Mouse (Mus musculus) kidney, adult 2 months (tissue): ENCODE measurements around the gene Gcfc2.

Experiments used
- CTCF ChIP-seq: fragments of 200-500 bp; conservative IDR thresholded peaks from 2 replicates; pipeline ENCODE4 v1.5.1; 2011; ENCODE audit warnings: low read depth, mild to moderate bottlenecking, control low read depth, low read length, moderate library complexity, mixed read lengths; ENCODE audit not compliant: insufficient read depth, insufficient read length
- POLR2A ChIP-seq: fragments of 200-500 bp; IDR thresholded peaks from one replicate; pipeline ENCODE4 v1.6.1; 2011; ENCODE audit warnings: low read depth, low read length, control low read depth

- TF ChIP-seq POLR2A (no peak), CTCF (no peak)
Observed at GRCm38 (mm10) chr6:81910302-81910855, 13.1 kb upstream of the Gcfc2 start.
